Mouse (Mus musculus) liver, embryonic 11.5 days (tissue): ENCODE data around the gene Fkbp14. TPM values are rescaled to one million over a fixed set of nuclear protein-coding genes. Genes with fewer than 3 reads are reported as not detected.

ENCODE experiments used
- ATAC-seq: fragments of 200-750 bp; cut with Nextera tagmentation; replicated peaks from 2 replicates; pipeline ENCODE4 v1.8.0; 2017; ENCODE audit warnings: moderate number of reproducible peaks, mild to moderate bottlenecking, moderate TSS enrichment, moderate library complexity; ENCODE audit not compliant: low FRiP score
- DNase-seq: peaks from one replicate; pipeline ENCODE4 v3.0.0-alpha.2; 2017; ENCODE audit warnings: low spot score
- H3K27ac ChIP-seq: fragments of 300-500 bp; sonication (generic); 2 replicates; pipeline ENCODE4 v1.5.1; 2014; ENCODE audit warnings: mild to moderate bottlenecking, low read depth, low read length, control low read depth
- H3K27me3 ChIP-seq: fragments of 300-500 bp; sonication (generic); replicated peaks from 2 replicates; pipeline ENCODE4 v1.6.1; 2014; ENCODE audit warnings: low read length, mixed read lengths; ENCODE audit not compliant: control insufficient read depth, insufficient read depth
- H3K36me3 ChIP-seq: fragments of 300-500 bp; sonication (generic); 2 replicates; pipeline ENCODE4 v1.6.1; 2014; ENCODE audit warnings: mild to moderate bottlenecking, low read length, moderate library complexity, mixed read lengths; ENCODE audit not compliant: control insufficient read depth, insufficient read depth
- H3K4me1 ChIP-seq: fragments of 300-500 bp; sonication (generic); replicated peaks from 2 replicates; pipeline ENCODE4 v1.6.1; 2014; ENCODE audit warnings: low read length, mixed read lengths; ENCODE audit not compliant: control insufficient read depth, insufficient read depth
- H3K4me2 ChIP-seq: fragments of 300-500 bp; sonication (generic); 2 replicates; pipeline ENCODE4 v1.6.1; 2014; ENCODE audit warnings: mild to moderate bottlenecking, control low read depth, moderate library complexity
- H3K4me3 ChIP-seq: fragments of 300-500 bp; sonication (generic); 2 replicates; pipeline ENCODE4 v1.5.1; 2014; ENCODE audit warnings: low read depth, low read length, control low read depth
- H3K9ac ChIP-seq: fragments of 300-500 bp; sonication (generic); 2 replicates; pipeline ENCODE4 v1.6.1; 2014; ENCODE audit warnings: low read depth, low read length, control low read depth
- H3K9me3 ChIP-seq: fragments of 300-500 bp; sonication (generic); 2 replicates; pipeline ENCODE4 v1.6.1; 2016; ENCODE audit warnings: low read length, inconsistent platforms, mixed read lengths; ENCODE audit not compliant: control insufficient read depth
- WGBS: fragments of 180-500 bp; shearing (Covaris S2); extraction: QIAGEN DNeasy Blood & Tissue Kit; methylation state at CpG from one replicate; pipeline ENCODE4 v1.1.7; 2014; 5-methylcytosine and 5-hydroxymethylcytosine counted together
- polyA plus RNA-seq: library from polyadenylated mRNA; unstranded; fragments of >200 nt; fragmentation: Nextera tagmentation; extraction: Ambion mirVana; gene quantifications from 2 replicates; pipeline ENCODE4 v1.2.1, GENCODE M21; 2014

Fkbp14 gene
- polyA plus RNA-seq, 1 experiment from 2014 or later: 11.9 TPM

- Histone ChIP-seq H3K4me3 (no peak overlapping the region), H3K36me3 (no peaks in the 10 kb centered on the region), H3K4me1 (no peaks in the 10 kb centered on the region), H3K9me3 (no peaks in the 10 kb centered on the region), H3K9ac (no peak overlapping the region), H3K27ac (no peak overlapping the region), H3K27me3 (peaks cover 5% of the 10 kb centered on the region; the same call in 1 of the 2 replicates), H3K4me2 (no peak overlapping the region)
- WGBS: 79% methylated on average over 7 of the region's 7 CpGs
- ATAC-seq (no peak), DNase-seq (no peak)
These were observed 38.6 kb downstream of the Fkbp14 start for GRCm38 (mm10) chr6:54558466-54558865.

DNA sequence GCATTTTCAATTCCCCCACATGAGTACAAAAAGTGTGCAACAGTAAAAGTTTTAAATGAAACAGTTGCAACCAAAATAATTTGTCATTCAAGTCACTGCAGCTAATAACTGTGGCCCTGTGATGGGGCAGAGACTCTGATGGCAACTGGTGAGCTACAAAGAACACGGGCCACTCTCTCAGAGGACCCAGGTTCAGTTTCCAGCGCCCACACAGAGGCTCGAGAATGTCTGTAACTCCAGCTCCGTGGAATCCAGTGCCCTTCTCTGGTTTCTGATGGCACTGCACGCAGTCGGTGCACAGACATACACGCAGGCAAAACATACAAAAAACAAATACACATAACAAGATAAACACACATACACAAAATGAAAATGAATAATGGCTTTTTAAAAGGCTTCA is 39.4 kb downstream of the Fkbp14 start:
- no peaks in the 10 kb centered on the region for H3K9me3 ChIP-seq
- H3K9ac ChIP-seq: no peak overlapping the region
- H3K4me3 ChIP-seq: no peak overlapping the region
- no peak overlapping the region for H3K27ac ChIP-seq
- no peak overlapping the region for H3K4me2 ChIP-seq
- H3K4me1 ChIP-seq: no peaks in the 10 kb centered on the region
- WGBS: 89% methylated on average over 7 of the region's 7 CpGs
- DNase-seq: no peak
- no peaks in the 10 kb centered on the region for H3K36me3 ChIP-seq
- ATAC-seq: no peak
- 0 out of 2 replicates have a peak, but pooled peaks cover 3% of the 10 kb centered on the region for H3K27me3 ChIP-seq

- Histone ChIP-seq H3K9ac (no peak overlapping the region), H3K9me3 (no peaks in the 10 kb centered on the region), H3K27ac (no peak overlapping the region), H3K36me3 (no peaks in the 10 kb centered on the region), H3K4me1 (no peaks in the 10 kb centered on the region), H3K27me3 (0 out of 2 replicates have a peak, but pooled peaks cover 3% of the 10 kb centered on the region), H3K4me3 (no peak overlapping the region), H3K4me2 (no peak overlapping the region)
- WGBS: 71% methylated on average over 1 of the region's 1 CpGs
- ATAC-seq: no peak
- no peak for DNase-seq
These were observed 41.3 kb downstream of the Fkbp14 start for GRCm38 (mm10) chr6:54555816-54556215.

DNA sequence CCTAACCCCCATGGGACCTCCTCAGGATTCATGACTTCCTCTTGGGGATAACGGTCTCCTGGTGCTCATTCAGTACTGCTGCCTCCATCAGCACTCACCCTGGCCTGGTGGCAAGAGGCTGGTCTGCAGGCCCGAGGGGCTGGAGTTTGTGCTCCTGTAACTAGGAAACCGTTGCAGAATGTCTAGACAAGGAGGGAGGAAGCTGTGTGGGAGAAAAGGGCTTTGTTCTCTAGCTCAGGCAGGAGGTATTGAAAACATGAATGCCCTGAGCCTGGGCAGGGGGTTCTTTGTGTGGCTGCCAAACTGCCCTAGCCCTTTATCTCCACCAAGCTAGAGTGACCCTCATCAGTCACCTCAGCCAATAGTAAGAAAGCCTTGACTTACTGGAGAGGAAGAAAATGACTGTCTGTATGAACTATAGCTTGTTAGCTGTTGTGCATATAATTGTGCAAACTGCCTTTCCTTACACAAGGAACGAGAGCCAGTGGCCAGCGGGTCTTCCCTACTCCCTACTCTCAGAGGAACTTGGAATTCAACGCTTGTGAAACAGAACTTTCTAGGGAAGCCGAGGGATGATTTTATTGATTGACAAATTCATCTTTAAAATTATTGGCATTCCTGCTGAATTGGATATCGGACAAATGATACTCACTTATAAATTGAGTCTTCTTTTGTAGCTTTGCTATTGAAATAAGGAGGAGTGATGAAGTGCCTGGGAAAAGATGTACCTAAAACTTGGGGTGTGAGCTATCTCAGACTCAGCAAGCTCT is 42.6 kb downstream of the Fkbp14 start:
- DNase-seq: no peak
- 67% methylated on average over 8 of the region's 8 CpGs for WGBS

GRCm38 (mm10) chr6:54553632-54554031 is 43.5 kb downstream of the Fkbp14 start:
- no peak overlapping the region for H3K9ac ChIP-seq
- WGBS: 75% methylated on average over 2 of the region's 2 CpGs

More for the DNA sequence above, 42.6 kb downstream of the Fkbp14 start:
- Histone ChIP-seq H3K9me3 (no peaks in the 10 kb centered on the region), H3K27me3 (no peaks in the 10 kb centered on the region), H3K4me2 (no peak overlapping the region), H3K4me3 (no peak overlapping the region), H3K4me1 (no peaks in the 10 kb centered on the region), H3K9ac (no peak overlapping the region), H3K27ac (no peak overlapping the region), H3K36me3 (no peaks in the 10 kb centered on the region)
- no peak for ATAC-seq

DNA sequence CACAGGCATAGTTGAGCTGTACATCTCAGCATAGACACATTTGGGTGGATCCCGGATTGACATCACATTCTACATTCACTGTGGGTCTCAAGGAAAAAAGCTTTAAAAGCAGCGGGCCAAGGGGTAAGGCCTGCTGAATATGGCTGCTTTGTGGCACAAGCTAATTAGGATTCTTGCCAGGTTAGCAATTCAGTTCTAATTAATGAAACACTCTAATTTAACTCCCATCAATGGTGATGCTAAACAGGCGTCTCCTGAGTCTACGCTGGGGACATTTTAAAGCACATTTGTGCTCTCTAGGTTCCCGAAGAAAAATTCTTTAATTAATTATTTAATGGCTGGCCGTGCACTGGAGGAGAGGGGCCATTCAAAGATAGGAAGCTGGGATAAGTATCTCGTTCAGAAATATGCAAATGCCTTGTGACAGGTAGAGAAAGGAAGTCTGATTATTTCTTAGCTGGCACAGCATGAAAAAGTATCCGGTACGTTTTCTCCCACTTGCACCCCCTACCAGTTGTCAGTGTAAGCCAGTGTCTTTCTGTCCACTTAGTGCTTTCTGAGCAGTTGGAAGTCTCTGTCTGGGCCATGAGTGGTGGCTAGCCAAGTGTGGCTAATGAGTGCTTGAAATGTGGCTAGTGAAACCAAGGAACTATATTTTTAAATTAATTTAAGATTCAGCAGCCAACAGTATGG is 44.2 kb downstream of the Fkbp14 start:
- WGBS: 80% methylated on average over 9 of the region's 9 CpGs
- Histone ChIP-seq H3K27ac (no peak overlapping the region), H3K4me3 (no peak overlapping the region), H3K36me3 (no peaks in the 10 kb centered on the region), H3K4me1 (no peaks in the 10 kb centered on the region), H3K27me3 (no peaks in the 10 kb centered on the region), H3K4me2 (no peak overlapping the region), H3K9me3 (no peaks in the 10 kb centered on the region), H3K9ac (no peak overlapping the region)
- DNase-seq: no peak
- ATAC-seq: no peak

More at GRCm38 (mm10) chr6:54553632-54554031, 43.5 kb downstream of the Fkbp14 start:
- no peaks in the 10 kb centered on the region for H3K27me3 ChIP-seq
- no peak overlapping the region for H3K4me2 ChIP-seq
- ATAC-seq (no peak), DNase-seq (no peak)
- H3K4me3 ChIP-seq: no peak overlapping the region
- H3K36me3 ChIP-seq: no peaks in the 10 kb centered on the region
- H3K9me3 ChIP-seq: no peaks in the 10 kb centered on the region
- no peak overlapping the region for H3K27ac ChIP-seq
- H3K4me1 ChIP-seq: no peaks in the 10 kb centered on the region

- H3K9me3 ChIP-seq: no peaks in the 10 kb centered on the region
- no peaks in the 10 kb centered on the region for H3K4me1 ChIP-seq
- H3K4me3 ChIP-seq: no peak overlapping the region
- WGBS: 73% methylated on average over 7 of the region's 7 CpGs
- no peak overlapping the region for H3K4me2 ChIP-seq
- DNase-seq: no peak
- ATAC-seq: no peak
- H3K27me3 ChIP-seq: no peaks in the 10 kb centered on the region
- no peak overlapping the region for H3K9ac ChIP-seq
- no peaks in the 10 kb centered on the region for H3K36me3 ChIP-seq
- H3K27ac ChIP-seq: no peak overlapping the region
These were observed 46.2 kb downstream of the Fkbp14 start for GRCm38 (mm10) chr6:54550801-54551323.

DNA sequence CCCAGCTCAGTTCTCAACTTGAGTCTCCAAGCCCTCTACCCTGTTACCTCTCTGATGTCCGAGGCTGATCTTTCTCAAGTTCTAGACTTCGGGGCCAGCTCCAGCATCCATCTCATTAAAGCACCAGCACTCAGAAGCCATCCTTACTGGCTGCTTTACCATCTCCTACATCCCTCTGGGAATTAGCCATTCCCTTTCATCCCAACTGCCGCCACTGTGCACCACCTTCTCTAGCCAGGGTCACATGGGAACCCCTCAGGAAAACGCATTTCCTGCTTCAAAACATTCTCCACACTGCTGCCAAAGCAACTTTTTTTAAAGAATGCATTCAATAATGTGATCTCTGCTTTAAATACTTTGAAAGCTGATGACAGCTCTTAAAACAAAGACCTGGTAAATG is 47.8 kb downstream of the Fkbp14 start:
- Histone ChIP-seq H3K4me1 (no peaks in the 10 kb centered on the region), H3K27ac (no peak overlapping the region), H3K27me3 (no peaks in the 10 kb centered on the region), H3K9me3 (no peaks in the 10 kb centered on the region), H3K36me3 (no peaks in the 10 kb centered on the region), H3K4me2 (no peak overlapping the region), H3K9ac (no peak overlapping the region), H3K4me3 (no peak overlapping the region)
- WGBS: 63% methylated on average over 4 of the region's 4 CpGs
- ATAC-seq (no peak), DNase-seq (no peak)
